Mouse (Mus musculus): ENCODE measurements around the gene Zfp385a. TPM values are rescaled to one million over a fixed set of nuclear protein-coding genes. Genes with fewer than 3 reads are reported as not detected.

Zfp385a gene
- 10 to 100 TPM in 1 of 2 experiments, 1 to 10 TPM in 1; 7.9 to 32.1 TPM for total RNA-seq (2021)
- long read RNA-seq, experiment 1, partial matches to known transcripts = 0 of 2 reads
- long read RNA-seq, experiment 1, other reads (novel, unspliced or antisense) = 1 of 2 reads
- long read RNA-seq, experiment 2, partial matches to known transcripts = 3 of 4 reads
- long read RNA-seq, experiment 2, other reads (novel, unspliced or antisense) = 0 of 4 reads

DNA sequence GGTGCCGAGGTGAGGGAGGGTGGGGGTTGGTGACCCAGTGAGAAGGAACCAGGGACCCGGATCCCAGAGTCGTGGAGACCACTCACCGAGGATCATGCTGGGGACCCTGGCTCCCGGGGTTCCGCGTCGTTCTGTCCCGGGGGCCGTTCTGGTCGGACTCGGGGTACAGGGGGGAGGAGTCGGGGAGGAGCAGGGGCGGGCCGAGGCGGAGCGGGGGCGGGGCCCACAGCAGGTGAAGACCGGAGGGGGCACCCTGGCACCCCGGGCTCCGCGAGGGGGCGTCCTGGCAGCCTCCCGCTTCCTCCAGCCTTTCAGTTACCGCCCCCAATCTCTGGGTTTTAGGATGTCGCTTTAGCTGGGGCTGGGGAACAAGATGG is at the start of gene Zfp385a:
Zfp385a (minus strand) TSS at position 133 of the 377 bp plus-strand sequence.
- DNase-seq (ENCODE audit: low spot score) = no peak

DNA sequence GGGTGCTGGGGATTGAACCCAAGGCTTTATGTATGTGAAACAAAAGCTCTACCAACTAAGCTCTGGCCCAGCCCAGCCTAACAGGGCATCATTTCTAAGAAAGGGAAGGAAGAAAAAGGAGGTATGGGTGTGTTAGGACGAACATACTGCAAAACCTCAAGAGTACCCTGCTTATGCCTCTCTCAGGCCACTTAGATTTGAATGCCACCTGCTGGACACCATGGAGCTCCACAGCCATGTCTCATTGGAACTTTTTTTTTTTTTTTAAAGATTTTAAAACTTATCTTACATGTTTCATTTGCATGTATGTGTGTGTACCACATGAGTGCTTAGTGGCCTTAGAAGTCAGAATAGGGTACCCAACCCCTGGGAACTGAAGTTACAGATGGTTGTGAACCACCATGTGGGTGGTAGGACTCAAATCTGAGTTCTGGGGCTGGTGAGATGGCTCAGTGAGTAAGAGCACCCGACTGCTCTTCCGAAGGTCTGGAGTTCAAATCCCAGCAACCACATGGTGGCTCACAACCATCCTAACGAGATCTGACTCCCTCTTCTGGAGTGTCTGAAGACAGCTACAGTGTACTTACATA is 48.8 kb upstream of the Zfp385a start:
- DNase-seq (ENCODE audit: low spot score) = no peak

DNA sequence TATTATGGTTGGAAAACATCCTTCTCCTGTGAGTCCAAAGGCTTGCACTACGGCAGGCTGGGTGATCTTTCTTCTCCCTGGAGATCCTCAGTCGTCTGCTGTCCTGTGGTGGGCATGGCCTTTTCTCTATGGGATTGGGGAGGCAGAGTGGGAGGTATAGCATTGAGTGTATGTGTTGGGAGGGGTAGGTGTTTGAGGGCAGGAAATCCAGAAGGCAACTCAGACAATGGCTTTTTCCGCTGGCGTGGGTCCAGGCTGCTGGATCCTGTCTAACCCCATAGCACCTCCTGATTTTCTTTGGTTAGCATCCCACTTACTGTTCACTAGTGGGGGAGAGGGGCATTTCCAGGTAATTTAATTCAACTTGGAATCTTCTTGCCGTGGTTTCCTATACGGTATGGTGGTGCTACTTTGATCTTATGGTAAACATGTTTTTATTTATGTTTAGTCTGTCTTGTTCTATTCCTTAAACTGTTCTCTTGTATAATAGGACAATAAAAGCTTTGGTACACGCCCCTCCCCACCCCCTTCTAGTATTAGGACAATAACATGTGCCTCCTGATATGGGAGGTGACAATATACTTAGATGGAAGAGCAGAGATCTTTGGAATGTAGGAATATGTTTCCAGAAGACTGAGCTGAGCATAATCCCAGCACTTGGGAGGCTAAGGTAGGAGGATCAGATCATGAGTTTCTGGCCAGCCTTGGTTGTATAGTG is 44.0 kb upstream of the Zfp385a start:
- DNase-seq (ENCODE audit: low spot score) = no peak

DNA sequence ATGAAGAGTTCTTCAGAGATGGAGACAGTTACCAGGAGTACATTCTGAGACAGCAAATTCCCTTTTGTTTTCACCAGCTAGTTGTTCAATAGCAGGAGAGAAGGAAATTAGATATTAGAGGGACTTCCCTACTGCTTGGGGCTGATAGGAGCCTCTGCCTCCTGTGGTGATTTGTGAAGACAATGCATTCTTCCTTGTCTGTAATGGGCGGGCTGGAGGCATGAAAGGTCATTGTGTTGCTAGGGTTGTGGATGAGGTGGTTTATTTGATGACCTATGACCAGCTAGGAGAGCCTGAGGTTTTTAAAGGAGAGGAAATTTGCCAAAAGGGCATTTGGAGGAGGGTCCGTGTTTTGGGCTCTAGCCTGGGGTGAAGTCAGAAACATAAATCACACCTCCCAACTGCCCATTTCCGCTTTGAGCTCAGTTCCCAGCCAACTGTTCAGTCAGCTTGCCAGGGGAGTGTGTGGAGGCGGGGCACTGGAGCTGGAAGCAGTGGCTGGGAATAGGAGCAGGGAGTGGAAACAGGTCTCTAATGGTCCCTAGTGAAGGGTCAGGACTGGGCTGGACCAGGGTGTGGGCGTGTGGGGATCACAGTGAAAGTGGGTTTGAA is 43.0 kb upstream of the Zfp385a start:
- DNase-seq (ENCODE audit: low spot score) = peak; percentile 52

DNA sequence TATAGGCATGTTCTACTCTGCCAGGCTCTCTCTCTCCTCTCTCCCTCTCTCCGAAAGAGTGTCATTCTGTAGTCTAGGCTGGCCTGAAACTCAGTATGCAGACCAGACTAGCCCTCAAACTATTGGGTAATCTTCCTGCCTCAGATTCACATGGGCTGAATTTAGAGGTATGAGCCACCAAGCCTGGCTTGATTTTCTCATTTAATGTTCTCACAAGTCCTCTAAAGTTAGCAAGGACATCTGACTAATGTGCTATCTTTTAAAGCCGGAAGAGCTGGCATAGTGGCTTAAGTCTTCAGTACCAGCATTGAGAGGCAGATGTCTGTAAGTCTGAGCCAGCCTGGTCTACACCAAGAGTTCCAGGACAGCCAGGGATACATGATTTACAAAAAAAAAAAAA is 42.2 kb upstream of the Zfp385a start:
- no peak for DNase-seq (ENCODE audit: low spot score)

DNA sequence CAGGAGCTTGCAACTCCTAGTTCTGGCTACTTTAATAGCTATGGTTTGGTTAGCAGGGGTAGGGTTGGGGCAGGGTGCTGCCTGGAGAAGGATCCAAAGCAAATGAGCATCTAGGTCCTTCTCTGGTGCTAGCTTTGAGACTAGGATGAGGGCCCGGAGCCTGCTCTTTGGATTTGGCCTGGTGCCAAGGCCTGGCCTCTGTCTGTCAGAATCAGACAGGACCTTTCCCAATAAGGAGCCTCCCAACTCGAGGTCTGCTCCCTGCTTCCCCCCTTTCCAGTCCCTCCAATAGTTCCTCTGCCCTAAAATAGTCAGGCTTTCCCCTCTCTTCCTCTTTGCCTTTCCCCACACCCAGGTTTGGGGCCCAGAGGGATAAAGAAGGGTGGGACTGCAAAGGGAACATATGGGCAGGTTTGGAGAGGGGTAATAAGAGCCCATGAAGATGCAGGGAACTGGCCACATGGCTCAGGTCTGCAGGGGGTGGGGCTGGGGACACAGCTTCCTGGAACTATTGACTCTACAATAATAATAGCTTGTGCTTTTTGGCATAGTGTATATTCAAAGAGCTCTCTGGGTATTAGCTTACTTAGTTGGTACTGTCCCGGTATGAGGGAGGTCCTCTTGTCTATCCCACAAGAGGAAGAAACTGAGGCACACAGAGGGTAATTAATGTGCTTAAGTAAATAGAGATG is 38.9 kb upstream of the Zfp385a start:
- DNase-seq (ENCODE audit: low spot score) = no peak

DNA sequence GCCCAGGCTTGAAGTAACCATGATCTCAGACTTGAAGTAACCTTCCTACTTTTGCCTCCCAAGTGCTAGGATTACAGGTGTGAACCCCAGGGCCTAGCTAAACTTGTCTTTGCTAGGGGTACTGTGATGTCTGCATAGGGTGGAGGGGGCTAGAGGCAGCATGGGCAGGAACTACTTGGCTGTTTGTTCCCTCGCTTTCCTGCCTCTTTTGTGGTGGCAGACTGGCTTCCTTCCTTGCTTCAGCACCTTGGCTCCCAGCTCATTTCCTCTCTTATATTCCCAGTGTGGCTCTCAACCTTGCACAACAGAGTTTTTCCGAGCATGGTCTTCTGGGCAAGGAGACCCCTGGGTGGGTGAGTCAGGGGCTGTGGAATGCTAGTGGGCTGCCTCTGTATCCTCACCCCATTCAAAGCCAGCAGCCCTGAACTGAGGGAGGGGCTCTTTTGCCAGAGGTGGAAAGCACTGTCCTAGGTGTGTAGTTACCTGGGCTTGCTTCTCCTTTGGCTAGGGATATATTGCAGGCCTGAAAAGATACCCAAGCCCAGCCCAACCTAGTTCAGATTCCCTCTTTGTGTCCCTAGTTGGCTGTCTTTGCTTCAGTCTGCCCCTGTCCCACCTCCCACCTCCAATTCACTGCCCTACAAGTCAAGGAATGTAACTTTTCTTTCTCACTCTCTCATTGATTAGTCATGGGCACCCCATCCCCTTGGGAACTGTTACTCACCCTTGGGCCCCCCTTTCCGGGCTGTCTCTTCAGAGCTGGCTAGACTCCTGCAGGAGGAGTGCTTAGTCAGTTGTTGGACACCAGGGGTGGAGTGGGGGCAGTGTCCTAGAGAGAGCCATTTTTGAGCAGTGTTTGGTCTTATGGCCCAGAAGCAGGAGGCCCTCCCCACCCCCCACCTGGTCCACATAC is 38.1 kb upstream of the Zfp385a start:
- DNase-seq (ENCODE audit: low spot score) = no peak

DNA sequence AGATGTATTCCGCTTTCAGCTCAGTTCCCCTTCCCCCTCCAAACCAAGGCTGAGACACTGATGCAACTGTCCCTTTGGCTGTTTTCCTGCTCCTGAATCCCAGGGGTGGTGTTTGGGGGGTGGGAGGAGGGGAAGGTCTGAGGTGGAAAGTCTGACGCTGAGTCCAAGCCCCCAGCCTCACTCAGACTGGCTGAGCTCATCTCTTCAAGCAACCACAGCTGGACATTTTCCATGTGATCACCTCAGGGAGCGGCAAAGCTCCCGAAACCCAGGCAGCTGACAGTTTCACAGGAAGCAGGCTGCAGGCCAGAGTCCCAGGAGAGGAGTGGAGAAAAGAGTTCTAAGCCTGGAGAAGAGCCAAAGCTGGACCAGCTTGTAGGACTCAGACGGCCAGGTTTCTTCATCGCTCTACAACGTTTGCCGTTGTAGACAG is 37.0 kb upstream of the Zfp385a start:
- DNase-seq (ENCODE audit: low spot score) = no peak

DNA sequence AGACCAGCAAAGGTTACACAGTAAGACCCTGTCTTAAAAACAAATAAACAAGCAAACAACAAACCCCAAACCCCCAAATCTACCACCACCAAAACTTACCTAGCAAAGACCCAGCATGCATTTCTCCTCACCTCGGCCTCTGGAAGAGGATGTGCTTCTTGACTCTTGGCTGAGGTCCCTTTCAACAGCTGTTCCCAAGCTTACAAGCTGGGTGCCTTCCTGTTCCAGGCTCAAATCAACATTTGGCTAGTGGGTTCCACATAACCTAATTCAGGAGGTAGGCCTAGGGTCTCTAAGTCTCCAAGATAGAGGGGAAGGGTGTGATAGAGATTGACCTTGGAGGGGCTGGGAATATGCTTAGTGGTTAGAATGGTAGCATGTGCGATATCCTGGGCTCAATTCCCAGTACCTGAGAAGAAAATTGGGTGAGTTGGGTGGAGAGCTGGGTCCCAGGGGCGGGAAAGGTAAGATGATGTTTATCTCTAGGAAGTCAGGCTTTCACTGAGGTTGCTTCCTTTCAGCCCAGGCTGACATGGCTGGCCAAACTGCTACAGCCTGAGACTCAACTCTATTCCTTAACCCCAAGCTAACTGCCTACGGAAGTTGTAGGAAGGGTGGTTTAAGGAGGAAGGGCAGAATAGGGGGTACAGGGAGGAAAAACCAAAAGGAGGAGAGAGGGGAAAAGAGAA is 35.4 kb upstream of the Zfp385a start:
- no peak for DNase-seq (ENCODE audit: low spot score)

DNA sequence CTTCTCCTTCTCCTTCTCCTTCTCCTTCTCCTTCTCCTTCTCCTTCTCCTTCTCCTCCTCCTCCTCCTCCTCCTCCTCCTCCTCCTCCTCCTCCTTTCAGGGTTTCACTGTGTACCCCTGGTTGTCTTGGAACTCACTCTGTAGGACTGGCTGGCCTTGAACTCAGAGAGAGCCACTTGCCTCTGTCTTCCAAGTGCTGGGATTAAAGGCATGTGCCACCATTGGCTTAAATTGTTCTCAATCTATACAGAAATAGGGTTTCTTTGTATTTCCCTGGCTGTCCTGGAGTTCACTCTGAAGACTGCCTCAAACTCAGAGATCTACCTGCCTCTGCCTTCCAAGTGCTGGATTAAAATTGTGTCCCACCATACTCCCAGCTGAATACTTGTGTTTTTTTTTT is 32.6 kb upstream of the Zfp385a start:
- DNase-seq (ENCODE audit: low spot score) = no peak

DNA sequence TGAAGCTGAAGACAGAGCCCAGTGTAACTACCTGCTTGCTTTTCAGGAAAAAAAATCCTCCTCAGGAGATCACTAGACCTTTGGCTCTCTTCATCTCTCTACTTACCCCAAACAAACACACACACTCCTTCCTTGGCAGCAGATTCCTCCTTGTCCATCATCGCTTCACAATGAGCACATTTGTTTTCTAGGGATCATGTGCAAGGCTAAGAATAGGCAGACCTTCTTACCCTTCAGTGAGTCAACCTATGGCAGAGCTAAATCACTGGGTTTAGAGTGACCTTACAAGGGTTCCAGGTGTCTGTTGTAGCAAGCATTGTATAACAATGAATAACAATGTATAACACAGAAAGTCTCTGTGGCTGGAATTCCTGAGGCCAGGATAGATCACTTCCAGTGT is 31.8 kb upstream of the Zfp385a start:
- no peak for DNase-seq (ENCODE audit: low spot score)

DNA sequence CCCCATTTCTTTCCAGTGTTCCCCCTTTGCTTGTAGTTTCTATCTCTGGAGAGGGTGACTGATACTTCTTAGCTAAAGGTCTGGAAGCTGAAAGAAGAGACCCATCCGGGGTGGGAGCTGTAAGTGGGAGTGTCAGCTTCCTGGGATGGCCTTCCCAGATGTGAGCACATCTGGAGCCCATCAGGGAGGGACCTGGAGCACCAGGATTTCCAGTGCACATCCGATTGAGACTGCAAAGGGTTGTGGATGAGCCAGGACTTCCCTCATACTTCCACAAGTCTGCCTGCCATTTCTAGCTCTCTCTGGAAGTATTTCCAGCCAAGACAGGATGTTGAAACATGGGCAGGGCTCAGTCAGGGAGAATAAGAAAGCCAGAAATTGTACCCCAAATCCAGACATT is 31.3 kb upstream of the Zfp385a start:
- DNase-seq (ENCODE audit: low spot score) = peak; percentile 70

DNA sequence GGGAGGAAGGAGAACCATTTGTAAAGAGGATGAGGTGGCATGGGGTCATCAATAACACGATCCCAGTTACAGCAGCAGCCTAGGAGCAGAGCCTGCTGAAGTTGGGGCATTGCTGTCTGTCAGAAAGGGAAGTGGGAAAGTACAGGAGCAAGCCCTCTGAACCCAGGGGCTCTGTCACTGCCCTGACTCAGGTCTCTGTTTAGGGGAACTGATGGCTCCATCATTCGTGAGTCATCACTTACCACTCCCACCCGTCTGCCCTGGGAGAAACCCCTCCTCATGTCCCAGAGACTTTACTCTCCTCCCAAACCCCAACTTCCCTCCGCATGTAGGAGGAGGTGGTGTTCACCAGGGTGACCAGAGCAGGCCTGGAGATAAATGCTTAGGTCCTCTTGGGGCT is 30.6 kb upstream of the Zfp385a start:
- DNase-seq (ENCODE audit: low spot score) = no peak

DNA sequence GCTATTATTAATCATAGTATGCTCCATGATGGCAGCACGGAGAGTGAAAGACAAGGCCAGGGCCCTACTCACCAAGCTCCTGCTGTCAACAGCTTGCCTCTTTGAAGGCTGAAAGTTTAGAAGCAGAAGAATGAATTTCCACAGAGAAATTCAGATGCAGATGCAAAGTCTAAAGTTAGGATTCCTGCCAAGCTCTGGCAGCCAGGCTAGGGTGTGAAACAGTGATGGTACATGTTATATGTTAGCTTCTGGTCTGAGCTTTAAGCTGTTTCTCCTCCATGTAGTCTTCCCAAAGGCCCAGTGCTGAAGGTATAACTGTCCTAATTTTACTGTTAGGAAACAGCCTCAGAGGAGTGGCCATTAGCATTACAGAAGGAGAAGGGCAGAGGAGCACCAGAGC is 29.2 kb upstream of the Zfp385a start:
- no peak for DNase-seq (ENCODE audit: low spot score)

DNA sequence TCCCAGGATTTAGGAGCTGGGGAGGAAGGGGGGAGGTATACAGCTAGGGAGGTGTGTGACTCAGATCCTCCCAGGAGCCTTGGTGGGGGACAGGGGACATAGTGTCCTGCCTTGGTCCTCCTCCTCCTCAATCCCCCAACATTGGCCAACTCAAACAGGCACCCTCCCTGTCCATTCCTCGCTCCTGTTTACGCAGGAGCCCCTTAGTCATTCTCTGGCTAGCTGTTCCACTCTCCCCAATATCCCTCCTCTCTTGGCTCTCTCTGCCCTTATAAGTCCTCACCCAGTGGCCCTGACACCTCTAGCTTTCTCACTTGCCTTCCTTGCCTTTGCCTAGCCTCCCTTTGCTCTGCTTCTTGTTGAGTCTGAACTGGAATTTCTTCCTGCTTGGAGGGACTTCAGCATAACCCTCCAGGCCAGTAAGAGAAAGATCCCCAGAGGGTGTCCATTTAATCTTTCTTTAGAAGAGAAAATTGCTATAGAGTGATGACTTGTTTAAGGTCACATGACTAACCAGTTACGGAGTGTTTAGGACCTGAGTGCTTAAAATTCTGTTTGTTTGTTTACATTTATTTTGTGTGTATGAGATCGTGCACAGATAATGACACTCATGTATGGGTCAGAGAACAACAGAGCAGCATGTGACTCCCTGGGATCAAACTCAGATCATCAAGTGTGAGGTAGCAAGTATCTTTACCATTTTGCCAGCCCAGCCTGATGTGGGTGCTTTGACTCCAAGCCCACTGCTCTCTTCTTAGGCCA is 28.5 kb upstream of the Zfp385a start:
- peak; percentile 61 for DNase-seq (ENCODE audit: low spot score)

DNA sequence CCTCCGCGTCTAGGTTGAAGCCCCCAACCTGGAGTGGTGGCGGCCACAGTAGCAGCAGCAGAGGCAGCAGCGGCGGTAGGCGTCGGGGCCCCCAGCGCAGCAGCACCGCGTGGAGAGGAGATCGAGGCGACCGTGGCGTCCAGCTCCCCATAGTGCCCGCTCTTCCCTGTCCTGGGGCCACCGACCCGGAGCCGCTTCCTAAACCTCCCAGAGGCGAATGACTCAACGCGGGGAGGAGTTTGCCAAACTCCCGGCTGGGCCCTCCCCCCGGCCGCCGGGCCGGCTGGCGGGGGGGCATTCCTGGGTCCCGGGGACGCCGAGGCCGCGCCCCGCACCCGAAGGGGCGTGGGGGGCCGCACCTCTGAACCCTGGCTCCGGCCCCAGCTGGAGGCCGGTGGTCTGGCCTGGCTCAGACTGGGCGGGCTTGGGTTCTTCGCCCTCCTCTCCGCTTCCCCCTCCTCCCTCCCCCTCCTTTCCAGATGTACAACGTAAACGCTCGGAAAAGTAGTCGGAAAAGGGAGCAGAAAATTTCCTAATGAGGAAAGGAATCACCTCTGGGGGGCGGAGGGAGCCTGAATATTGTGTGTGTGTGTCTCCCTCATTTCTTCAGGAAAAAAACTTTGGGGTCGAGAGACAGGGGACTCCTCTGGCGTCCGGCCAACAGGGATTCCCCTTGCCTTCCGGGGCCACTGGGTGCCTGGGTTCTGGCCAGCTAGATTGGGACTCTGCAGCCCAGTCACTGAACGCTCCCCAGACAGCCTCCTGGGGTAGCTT is 26.7 kb upstream of the Zfp385a start, which contains the start of gene Itga5:
Itga5 (minus strand) TSS at position 388 of the 774 bp plus-strand sequence.
- DNase-seq (ENCODE audit: low spot score) = peak; percentile 82

DNA sequence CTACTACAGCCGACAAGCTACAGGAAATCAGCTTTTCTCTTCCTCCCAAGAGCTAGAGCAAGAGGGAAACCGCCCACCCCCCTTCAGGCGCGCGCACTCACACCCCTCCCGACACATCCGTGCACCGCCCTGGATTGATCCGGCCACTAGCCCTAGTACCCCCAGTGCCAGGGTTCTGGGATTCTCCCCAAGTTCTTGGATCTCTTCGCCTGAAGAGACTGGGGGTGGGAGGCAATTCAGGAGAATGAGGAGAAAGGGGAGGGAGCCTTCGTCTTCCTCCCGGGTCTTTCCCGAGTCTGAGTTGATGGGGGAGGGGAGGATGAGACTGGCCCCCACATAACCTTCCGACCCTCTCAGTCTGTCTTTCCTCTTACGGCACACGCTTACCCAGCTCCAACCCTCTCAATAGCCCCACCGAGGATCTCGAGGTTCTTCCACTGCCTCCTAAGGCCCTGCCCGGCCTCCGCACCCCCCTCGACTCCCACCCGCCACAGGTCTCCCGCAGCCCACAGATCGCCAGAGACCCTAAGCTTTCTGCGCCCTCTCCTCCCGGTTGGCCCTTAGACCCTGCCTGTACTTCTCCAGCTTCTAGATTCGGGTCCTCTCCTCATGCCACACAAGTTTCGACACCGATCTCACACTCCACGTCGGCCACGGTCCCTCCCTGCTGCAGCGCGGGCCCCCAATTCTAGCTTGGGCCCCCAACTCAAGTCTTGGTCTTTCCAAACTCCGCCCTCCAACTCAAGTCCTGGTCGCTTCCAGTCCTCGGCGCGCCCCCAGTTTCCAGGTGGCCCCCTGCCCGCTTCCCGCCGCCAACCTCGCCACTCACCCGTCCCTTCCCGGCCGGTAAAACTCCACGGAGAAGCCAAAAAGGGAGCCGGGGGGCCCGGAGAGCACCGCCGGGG is 25.8 kb upstream of the Zfp385a start:
- DNase-seq (ENCODE audit: low spot score) = no peak

DNA sequence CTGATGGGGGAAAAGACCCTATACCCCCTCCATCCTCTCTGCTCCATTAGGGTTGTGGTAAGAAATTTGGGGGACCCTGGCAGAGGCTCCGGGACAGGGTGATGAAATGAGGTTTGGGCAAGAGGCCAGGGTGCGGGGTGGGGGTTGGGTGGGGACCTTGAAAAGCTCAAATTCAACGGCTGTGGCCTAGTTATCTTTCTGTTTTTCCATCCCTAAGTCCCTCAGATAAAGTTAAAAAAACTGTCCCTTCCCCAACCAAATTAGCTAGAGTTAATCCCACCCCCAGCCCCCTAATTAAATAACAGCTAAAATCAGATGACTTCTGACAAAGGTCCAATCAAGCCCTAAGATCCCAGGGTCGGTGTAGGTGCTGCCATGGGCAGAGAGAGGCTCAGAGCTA is 24.9 kb upstream of the Zfp385a start:
- no peak for DNase-seq (ENCODE audit: low spot score)
